Mouse (Mus musculus): ENCODE measurements at regions not wholly inside any gene's neighbourhood (a gene's known extent, or its start where the extent isn't known, plus 50 kb on each side); places are given as distances from the start of the nearest gene placed in this dataset.

DNA sequence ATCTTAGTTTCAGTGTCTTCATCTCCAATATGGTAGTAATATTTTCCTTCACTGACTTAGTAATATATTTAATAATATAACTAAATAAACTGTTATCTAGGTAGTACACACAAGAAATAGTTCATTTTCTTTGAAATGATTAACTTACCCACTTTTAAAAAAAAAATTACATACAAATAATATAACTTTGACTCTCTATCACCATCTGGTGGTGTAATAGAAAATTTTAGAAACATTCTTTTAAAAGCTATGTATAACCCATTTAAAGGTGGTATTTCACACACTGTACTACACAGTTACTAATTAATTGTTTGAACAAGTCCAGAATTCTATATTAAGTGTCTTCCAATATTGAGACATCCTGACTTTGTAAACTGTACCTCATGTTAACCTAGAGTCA lies 53.9 kb upstream of the Olfr266 start:
- TF ChIP-seq CTCF (IDR thresholded peaks at IDR 0.05): peak; percentile 31
- H3K27me3 ChIP-seq: no peaks in the 10 kb centered on the region
- CTCF ChIA-PET: interaction anchor here (1.2 kb wide), 1 partner anchor 20 kb away, joined by 3 read pairs; no protein-coding TSS in a partner anchor
- in situ Hi-C loops (cut with MboI; ENCODE audit: low pct_unique_long_range_greater_than_20kb): loop anchor here (10.0 kb wide), 2 partner anchors 315 to 885 kb away; no protein-coding TSS in a partner anchor
- POLR2A ChIA-PET: interaction anchor here (0.6 kb wide), 1 partner anchor 887 kb away, joined by 4 read pairs; no protein-coding TSS in a partner anchor
- peak; percentile 33 for ATAC-seq
- no peak for DNase-seq (ENCODE audit: low read depth, low spot score)

- POLR2A ChIA-PET: no interaction called here
- H3K27me3 ChIP-seq: peaks cover 7% of the 10 kb centered on the region
- peak; percentile 62 for TF ChIP-seq CTCF (IDR thresholded peaks at IDR 0.05)
- no peak for ATAC-seq
- in situ Hi-C loops (cut with MboI; ENCODE audit: low pct_unique_long_range_greater_than_20kb): no loop called here
- CTCF ChIA-PET: interaction anchor here (0.9 kb wide), 1 partner anchor 178 kb away, joined by 3 read pairs; no protein-coding TSS in a partner anchor
- DNase-seq (ENCODE audit: low read depth, low spot score): no peak
Observed at GRCm38 (mm10) chr3:106903198-106903597, 77.1 kb upstream of the Olfr266 start.

DNA sequence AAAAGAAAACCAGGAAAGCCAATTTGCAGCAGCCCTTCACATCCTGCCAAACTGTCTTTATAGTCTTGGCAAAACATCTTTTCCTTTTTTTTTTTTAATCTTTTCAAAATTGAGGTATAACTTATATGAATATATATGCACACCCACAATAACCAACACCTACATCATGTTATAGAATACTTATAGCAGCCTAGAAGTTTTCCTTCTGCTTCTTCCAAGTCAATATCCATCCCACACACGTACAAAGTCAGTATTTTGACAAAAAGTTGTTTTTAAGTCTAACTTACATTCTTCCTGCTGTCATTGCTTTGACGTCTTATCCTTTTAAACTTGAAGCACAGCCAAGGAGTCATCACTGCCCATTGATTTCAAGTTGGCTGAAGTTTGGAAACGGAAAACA lies 80.6 kb upstream of the Olfr266 start:
- in situ Hi-C loops (cut with MboI; ENCODE audit: low pct_unique_long_range_greater_than_20kb): no loop called here
- ATAC-seq (no peak), DNase-seq (ENCODE audit: low read depth, low spot score) (no peak)
- no peak for TF ChIP-seq CTCF (IDR thresholded peaks at IDR 0.05)
- ChIA-PET POLR2A (no interaction called here), CTCF (no interaction called here)
- H3K27me3 ChIP-seq: peaks cover 3% of the 10 kb centered on the region

GRCm38 (mm10) chr3:106936067-106936466 lies 99.9 kb upstream of the Kcna3 start:
- no peak for DNase-seq (ENCODE audit: low read depth, low spot score)
- no peaks in the 10 kb centered on the region for H3K27me3 ChIP-seq
- in situ Hi-C loops (cut with MboI; ENCODE audit: low pct_unique_long_range_greater_than_20kb): no loop called here
- TF ChIP-seq CTCF (IDR thresholded peaks at IDR 0.05): no peak
- POLR2A ChIA-PET: no interaction called here
- ATAC-seq: no peak
- CTCF ChIA-PET: no interaction called here

DNA sequence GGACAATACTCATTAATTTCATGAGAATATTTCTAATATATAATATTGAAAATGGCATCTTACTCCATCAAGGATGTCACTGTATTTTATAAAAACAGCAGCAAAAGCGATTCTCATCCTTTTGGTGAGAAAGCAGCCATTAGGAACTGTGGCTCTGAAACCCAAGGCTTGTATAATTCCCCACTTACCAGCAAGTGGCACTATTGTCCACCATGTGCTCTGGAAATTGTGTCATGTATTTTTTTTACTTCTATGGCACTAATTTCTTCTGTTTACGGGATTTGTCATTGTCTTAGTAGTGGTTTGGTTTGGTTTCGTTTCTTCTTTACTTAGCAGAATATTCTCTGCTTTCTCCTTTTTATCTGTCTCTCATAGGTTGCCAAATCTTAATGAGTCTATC lies 95.9 kb upstream of the Kcna3 start:
- no peaks in the 10 kb centered on the region for H3K27me3 ChIP-seq
- ChIA-PET CTCF (no interaction called here), POLR2A (no interaction called here)
- DNase-seq (ENCODE audit: low read depth, low spot score) (no peak), ATAC-seq (no peak)
- in situ Hi-C loops (cut with MboI; ENCODE audit: low pct_unique_long_range_greater_than_20kb): no loop called here
- peak; percentile 4 for TF ChIP-seq CTCF (IDR thresholded peaks at IDR 0.05)

- ChIA-PET POLR2A (no interaction called here), CTCF (interaction anchor here (1.2 to 1.8 kb wide), 2 partner anchors 9 to 21 kb away, joined by 3 to 4 read pairs; no protein-coding TSS in a partner anchor)
- no peak for ATAC-seq
- in situ Hi-C loops (cut with MboI; ENCODE audit: low pct_unique_long_range_greater_than_20kb): no loop called here
- H3K27me3 ChIP-seq: no peaks in the 10 kb centered on the region
- no peak for TF ChIP-seq CTCF (IDR thresholded peaks at IDR 0.05)
- no peak for DNase-seq (ENCODE audit: low read depth, low spot score)
Observed at GRCm38 (mm10) chr3:106955555-106956446, 80.2 kb upstream of the Kcna3 start.

GRCm38 (mm10) chr3:106957162-106957895 lies 78.6 kb upstream of the Kcna3 start:
- H3K27me3 ChIP-seq: no peaks in the 10 kb centered on the region
- no peak for ATAC-seq
- no peak for TF ChIP-seq CTCF (IDR thresholded peaks at IDR 0.05)
- no peak for DNase-seq (ENCODE audit: low read depth, low spot score)
- CTCF ChIA-PET: interaction anchor here (1.2 to 1.8 kb wide), 3 partner anchors 11 to 22 kb away, joined by 3 to 4 read pairs (median 4); no protein-coding TSS in a partner anchor
- POLR2A ChIA-PET: no interaction called here
- in situ Hi-C loops (cut with MboI; ENCODE audit: low pct_unique_long_range_greater_than_20kb): no loop called here

DNA sequence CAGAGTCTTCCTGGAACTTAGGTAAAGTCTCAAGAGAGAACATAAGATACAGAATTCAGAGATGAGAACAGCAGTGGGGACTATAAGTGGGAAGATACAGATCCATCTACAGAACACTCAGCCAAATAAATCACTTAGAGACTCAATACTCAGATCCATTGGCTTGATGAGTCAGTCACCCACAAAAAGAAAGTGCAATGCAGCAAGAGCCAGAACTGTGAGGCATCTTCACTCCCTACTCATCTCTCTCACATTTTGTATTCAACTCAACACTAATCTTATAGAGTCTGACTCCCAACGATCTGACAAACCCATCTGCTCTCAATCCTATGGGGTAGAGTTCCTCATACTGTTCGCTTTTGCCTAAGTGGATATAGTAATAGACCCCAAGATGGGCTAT lies 77.8 kb upstream of the Kcna3 start:
- no peaks in the 10 kb centered on the region for H3K27me3 ChIP-seq
- TF ChIP-seq CTCF (IDR thresholded peaks at IDR 0.05): no peak
- ChIA-PET POLR2A (no interaction called here), CTCF (interaction anchor here (1.4 to 1.8 kb wide), 2 partner anchors 11 to 17 kb away, joined by 3 to 4 read pairs; no protein-coding TSS in a partner anchor)
- ATAC-seq: no peak
- in situ Hi-C loops (cut with MboI; ENCODE audit: low pct_unique_long_range_greater_than_20kb): no loop called here
- DNase-seq (ENCODE audit: low read depth, low spot score): no peak

DNA sequence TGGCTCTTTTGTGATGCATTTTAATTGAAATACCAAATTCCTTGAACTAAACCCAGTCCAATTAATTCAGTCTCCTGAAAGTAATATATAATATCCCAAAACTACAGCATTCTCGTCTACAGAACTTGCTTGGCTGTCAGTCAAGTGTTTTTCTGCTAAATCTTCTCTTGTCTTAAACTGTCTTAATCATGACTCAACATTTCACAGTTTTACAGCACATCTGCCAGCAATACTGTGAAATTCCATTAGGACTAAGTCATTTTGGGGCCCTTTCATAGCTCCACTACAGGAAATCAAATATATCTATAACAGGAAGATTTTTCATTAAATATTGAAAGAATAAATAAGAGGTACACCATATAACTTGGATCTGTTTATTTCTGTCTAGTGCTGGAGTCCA lies 75.4 kb upstream of the Kcna3 start:
- no peak for TF ChIP-seq CTCF (IDR thresholded peaks at IDR 0.05)
- DNase-seq (ENCODE audit: low read depth, low spot score): no peak
- ATAC-seq: no peak
- in situ Hi-C loops (cut with MboI; ENCODE audit: low pct_unique_long_range_greater_than_20kb): no loop called here
- H3K27me3 ChIP-seq: no peaks in the 10 kb centered on the region
- CTCF ChIA-PET: no interaction called here
- POLR2A ChIA-PET: no interaction called here

GRCm38 (mm10) chr3:106962466-106962865 lies 73.5 kb upstream of the Kcna3 start:
- ChIA-PET POLR2A (no interaction called here), CTCF (interaction anchor here (1.6 kb wide), 1 partner anchor 19 kb away, joined by 4 read pairs; no protein-coding TSS in a partner anchor)
- TF ChIP-seq CTCF (IDR thresholded peaks at IDR 0.05): no peak
- DNase-seq (ENCODE audit: low read depth, low spot score) (no peak), ATAC-seq (no peak)
- H3K27me3 ChIP-seq: no peaks in the 10 kb centered on the region
- in situ Hi-C loops (cut with MboI; ENCODE audit: low pct_unique_long_range_greater_than_20kb): no loop called here

GRCm38 (mm10) chr3:106966198-106966597 lies 69.8 kb upstream of the Kcna3 start:
- in situ Hi-C loops (cut with MboI; ENCODE audit: low pct_unique_long_range_greater_than_20kb): no loop called here
- no peaks in the 10 kb centered on the region for H3K27me3 ChIP-seq
- no peak for TF ChIP-seq CTCF (IDR thresholded peaks at IDR 0.05)
- ChIA-PET CTCF (interaction anchor here (1.4 to 2.5 kb wide), 2 partner anchors 8 to 32 kb away, joined by 3 to 8 read pairs; no protein-coding TSS in a partner anchor), POLR2A (no interaction called here)
- DNase-seq (ENCODE audit: low read depth, low spot score) (no peak), ATAC-seq (no peak)
